In the genomic region with DNA sequence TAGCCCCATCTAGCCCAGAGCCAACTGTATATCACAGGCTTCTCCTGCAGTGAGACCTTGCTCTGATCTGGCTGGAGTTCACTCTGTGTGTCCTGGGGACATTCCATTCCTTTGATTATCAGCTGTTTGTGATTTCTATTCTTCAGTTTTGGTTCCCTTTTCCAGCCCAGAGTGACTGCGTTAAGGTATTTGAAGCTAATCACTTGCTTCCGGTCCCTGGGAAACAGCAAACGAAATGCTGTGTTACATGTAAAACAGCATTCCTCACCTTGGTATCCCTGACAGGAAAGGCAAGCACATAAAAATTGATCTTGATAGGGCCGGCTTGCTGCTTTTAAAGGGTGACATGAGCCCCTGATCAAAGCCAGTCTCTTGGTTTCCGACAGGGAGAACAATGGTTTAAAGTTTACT, we compare ENCODE assay signal across 11 mouse cellular contexts. TPM values are rescaled to one million over a fixed set of nuclear protein-coding genes. Genes with fewer than 3 reads are reported as not detected.
DNase-seq lines count a peak whose midpoint lies in the region; ATAC-seq and TF ChIP-seq lines count a peak whose summit lies in the region.
"Had no signal": no experiment of that assay in that cellular context is flagged by ENCODE, and none has a peak within 500 bp of the region (broad histone marks: within the 10 kb centered on the region; RNA-seq: fewer than 3 reads in every experiment).

No protein-coding gene starts in this region.

- no peaks in the 10 kb centered on the region for H3K27me3 ChIP-seq in kidney, postnatal 0 days (ENCODE audit: insufficient read depth, low read length)
- H3K27me3 ChIP-seq in hindbrain, embryonic 12.5 days: no peaks in the 10 kb centered on the region
- H3K27me3 ChIP-seq in neural tube, embryonic 12.5 days (replicated peaks): no peaks in the 10 kb centered on the region

- TF ChIP-seq POLR2A in cortical plate, adult 2 months (IDR thresholded peaks at IDR 0.05; ENCODE audit: extremely low read depth, insufficient read depth, low read length): no peak

- H3K36me3 ChIP-seq in kidney, postnatal 0 days (ENCODE audit: insufficient read depth, low read length): peaks cover 36% of the 10 kb centered on the region; the same call in 1 of the 2 replicates
- peaks cover 58% of the 10 kb centered on the region for H3K36me3 ChIP-seq in hindbrain, embryonic 12.5 days
- H3K36me3 ChIP-seq in neural tube, embryonic 12.5 days: peaks cover 67% of the 10 kb centered on the region
- H3K36me3 ChIP-seq: G1E had no signal

- H3K9ac ChIP-seq in kidney, postnatal 0 days (ENCODE audit: low read depth, low read length): no peak overlapping the region
- H3K9ac ChIP-seq in hindbrain, embryonic 12.5 days: peak overlapping the region; percentile 43
- H3K9ac ChIP-seq in neural tube, embryonic 12.5 days: peak overlapping the region; percentile 38; the same call in 1 of the 2 replicates

- DNase-seq in kidney, postnatal 0 days (ENCODE audit: low spot score): no peak
- no peak for DNase-seq in kidney, postnatal 4 days
- DNase-seq in ovary, postnatal 14 days (ENCODE audit: low spot score): no peak
- DNase-seq in adipocyte (ENCODE audit: low spot score): no peak
- no peak for DNase-seq in left cerebral cortex, adult 11 months (ENCODE audit: low spot score)
- DNase-seq: cerebellum, postnatal 25 days had no signal

- no peak for ATAC-seq in kidney, postnatal 0 days (replicated peaks; ENCODE audit: low FRiP score, low read depth)
- no peak for ATAC-seq in hindbrain, embryonic 12.5 days (ENCODE audit: low FRiP score)
- ATAC-seq in neural tube, embryonic 12.5 days (ENCODE audit: low FRiP score, low read depth): no peak

- no peak for TF ChIP-seq CTCF in kidney, postnatal 0 days (IDR thresholded peaks at IDR 0.05; ENCODE audit: low read depth)
- no peak for TF ChIP-seq CTCF in cortical plate, adult 2 months (IDR thresholded peaks at IDR 0.05; ENCODE audit: extremely low read depth, insufficient read depth, low read length)

- H3K9me3 ChIP-seq in kidney, postnatal 0 days (replicated peaks; ENCODE audit: low read length): no peaks in the 10 kb centered on the region
- no peaks in the 10 kb centered on the region for H3K9me3 ChIP-seq in hindbrain, embryonic 12.5 days (replicated peaks)
- no peaks in the 10 kb centered on the region for H3K9me3 ChIP-seq in neural tube, embryonic 12.5 days
- H3K9me3 ChIP-seq: G1E had no signal

- H3K4me1 ChIP-seq in kidney, postnatal 0 days (replicated peaks; ENCODE audit: insufficient read depth, low read length): peaks cover 17% of the 10 kb centered on the region; the same call in 1 of the 2 replicates
- peaks cover 14% of the 10 kb centered on the region for H3K4me1 ChIP-seq in cortical plate, adult 2 months (ENCODE audit: control insufficient read depth, insufficient read depth, low read length)
- peaks cover 96% of the 10 kb centered on the region for H3K4me1 ChIP-seq in hindbrain, embryonic 12.5 days
- H3K4me1 ChIP-seq in neural tube, embryonic 12.5 days: peaks cover 95% of the 10 kb centered on the region

- 26% methylated on average over 5 of the region's 5 CpGs for WGBS in kidney, postnatal 0 days
- WGBS in hindbrain, embryonic 12.5 days: 22% methylated on average over 5 of the region's 5 CpGs
- WGBS in neural tube, embryonic 12.5 days: 31% methylated on average over 5 of the region's 5 CpGs

- H3K27ac ChIP-seq in kidney, postnatal 0 days: peak overlapping the region; percentile 20; the same call in 1 of the 2 replicates
- H3K27ac ChIP-seq in cortical plate, adult 2 months (ENCODE audit: insufficient read depth, low read length): 0 out of 2 replicates have a peak overlapping the region, but pooled peaks have one; percentile 19
- H3K27ac ChIP-seq in hindbrain, embryonic 12.5 days: peak overlapping the region; percentile 64
- H3K27ac ChIP-seq in neural tube, embryonic 12.5 days: peak overlapping the region; percentile 5; the same call in 1 of the 2 replicates

- 0 out of 2 replicates have a peak overlapping the region, but pooled peaks have one; percentile 6 for H3K4me2 ChIP-seq in kidney, postnatal 0 days (ENCODE audit: low read length)
- peak overlapping the region; percentile 78 for H3K4me2 ChIP-seq in hindbrain, embryonic 12.5 days (replicated peaks)
- peak overlapping the region; percentile 85 for H3K4me2 ChIP-seq in neural tube, embryonic 12.5 days (replicated peaks)
- H3K4me2 ChIP-seq: liver, embryonic 11.5 days had no signal

- no peak overlapping the region for H3K4me3 ChIP-seq in kidney, postnatal 0 days (replicated peaks; ENCODE audit: low read depth, low read length)
- peak overlapping the region; percentile 40 for H3K4me3 ChIP-seq in cortical plate, adult 2 months (ENCODE audit: insufficient read depth, low read length)
- peak overlapping the region; percentile 10 for H3K4me3 ChIP-seq in hindbrain, embryonic 12.5 days
- H3K4me3 ChIP-seq in neural tube, embryonic 12.5 days: peak overlapping the region; percentile 13; the same call in 1 of the 2 replicates

RNA-seq across cellular contexts. Expression of gene Enc1, which starts 8.2 kb away (rescaled TPM):
- polyA plus RNA-seq in kidney, postnatal 0 days (2015; fragmentation: Nextera tagmentation; extraction: Ambion mirVana): 8.1 and 9.2 TPM in 2 replicates
- 284 and 308 TPM in 2 replicates for polyA plus RNA-seq in cortical plate, adult 2 months (2012; rRNA removed)
- 28.8 and 29.1 TPM in 2 replicates for polyA plus RNA-seq in hindbrain, embryonic 12.5 days (2016; fragmentation: Nextera tagmentation; extraction: Ambion mirVana)
- 28.8 and 35.3 TPM in 2 replicates for polyA plus RNA-seq in neural tube, embryonic 12.5 days (2016; fragmentation: Nextera tagmentation; extraction: Ambion mirVana)

RNA-seq across cellular contexts. Expression of gene Hexb, which starts 50.9 kb away (rescaled TPM):
- 59.0 and 63.1 TPM in 2 replicates for polyA plus RNA-seq in kidney, postnatal 0 days (2015; fragmentation: Nextera tagmentation; extraction: Ambion mirVana)
- polyA plus RNA-seq in cortical plate, adult 2 months (2012; rRNA removed): 160 and 173 TPM in 2 replicates
- polyA plus RNA-seq in hindbrain, embryonic 12.5 days (2016; fragmentation: Nextera tagmentation; extraction: Ambion mirVana): 25.8 and 29.3 TPM in 2 replicates
- 29.2 and 30.1 TPM in 2 replicates for polyA plus RNA-seq in neural tube, embryonic 12.5 days (2016; fragmentation: Nextera tagmentation; extraction: Ambion mirVana)

Comparison
In these comparisons a context has a peak if more than half of its experiments do, and no peak if none do; other contexts are left out.
1. H3K27ac ChIP-seq: peak in every context shown above with its lines; median percentile 64 in hindbrain, embryonic 12.5 days; 20 in kidney, postnatal 0 days; 19 in cortical plate, adult 2 months; 5 in neural tube, embryonic 12.5 days.
2. H3K4me2 ChIP-seq: peak in every context shown above with its lines; median percentile 85 in neural tube, embryonic 12.5 days; 78 in hindbrain, embryonic 12.5 days; 6 in kidney, postnatal 0 days.